Mouse (Mus musculus) lung, postnatal 0 days (tissue): ENCODE results near the gene Polr2e.

ENCODE experiments used
- CTCF ChIP-seq: IDR thresholded peaks from 2 replicates; pipeline ENCODE4 v1.5.1; 2016; ENCODE audit warnings: antibody characterized with exemption, mild to moderate bottlenecking
- EP300 ChIP-seq: IDR thresholded peaks from 2 replicates; pipeline ENCODE4 v1.6.1; 2016; ENCODE audit warnings: antibody characterized with exemption, mild to moderate bottlenecking, control low read depth

- no peak for TF ChIP-seq EP300
- no peak for TF ChIP-seq CTCF
Observed at GRCm38 (mm10) chr10:80086847-80087246, 47.3 kb upstream of the Polr2e start.
